8 mouse cellular contexts compared by ENCODE assay signal in the genomic region with DNA sequence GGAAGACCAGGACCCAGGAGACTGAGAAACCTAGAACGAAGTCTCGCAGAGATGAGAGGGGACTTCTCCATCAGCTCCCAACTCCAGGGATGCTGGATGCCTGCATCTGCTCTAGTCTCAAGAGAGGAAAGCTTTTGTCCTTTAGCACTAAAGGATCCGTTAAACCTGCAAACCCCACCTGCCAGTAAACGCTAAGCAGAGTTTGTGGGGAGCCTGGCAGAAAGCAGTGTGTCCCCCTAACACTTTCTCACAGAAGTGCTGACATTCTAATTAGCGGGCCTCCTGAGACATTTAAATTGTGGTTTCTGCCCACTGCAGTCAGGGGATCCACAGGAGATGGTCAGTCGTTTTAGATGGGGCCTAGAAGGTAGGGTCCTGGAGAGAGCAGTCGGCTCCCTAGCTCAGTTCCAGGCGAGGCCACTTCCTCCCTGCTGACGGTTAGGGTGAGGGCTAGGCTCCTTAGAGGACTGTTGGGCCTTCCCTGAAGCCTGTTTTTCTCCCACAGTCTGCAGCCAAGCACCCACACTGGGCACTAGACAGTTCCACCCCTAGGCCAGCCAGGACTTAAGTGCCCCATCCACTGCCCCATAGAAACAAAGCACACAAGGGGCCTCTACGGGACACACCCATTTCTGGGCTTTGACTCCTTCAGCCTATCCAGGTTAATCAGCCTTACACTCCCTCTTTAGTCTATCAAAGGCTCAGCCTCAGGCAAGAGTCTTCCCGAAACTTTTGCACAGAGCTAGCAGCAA. TPM values are rescaled to one million over a fixed set of nuclear protein-coding genes. Genes with fewer than 3 reads are reported as not detected.
DNase-seq lines count a peak whose midpoint lies in the region; ATAC-seq and TF ChIP-seq lines count a peak whose summit lies in the region.
"Had no signal": no experiment of that assay in that cellular context is flagged by ENCODE, and none has a peak within 500 bp of the region (broad histone marks: within the 10 kb centered on the region; RNA-seq: fewer than 3 reads in every experiment).

No protein-coding gene starts in this region.

- ATAC-seq in lung, embryonic 14.5 days (ENCODE audit: insufficient read depth): no peak
- 0 out of 2 replicates have a peak, but pooled peaks have one; percentile 20 for ATAC-seq in stomach, embryonic 15.5 days (ENCODE audit: insufficient read depth, low FRiP score, low read depth)
- no peak for ATAC-seq in inflammation-experienced regulatory T-cells, adult 6 months

- peak overlapping the region; percentile 81 for H3K4me3 ChIP-seq in left cerebral cortex, adult 2 months
- H3K4me3 ChIP-seq in hindbrain, embryonic 10.5 days: peak overlapping the region; percentile 75
- peak overlapping the region; percentile 60 for H3K4me3 ChIP-seq in lung, embryonic 14.5 days (ENCODE audit: low read depth, low read length)
- peak overlapping the region; percentile 56 for H3K4me3 ChIP-seq in stomach, embryonic 15.5 days (replicated peaks)

- intact Hi-C loops in left cerebral cortex, adult 2 months (cut with DNase I): no loop called here
- intact Hi-C loops in left cerebral cortex, postnatal 14 days (cut with DNase I): loop anchor here (5.0 kb wide), 1 partner anchor 84 kb away; no protein-coding TSS in a partner anchor

- H3K27me3 ChIP-seq in hindbrain, embryonic 10.5 days (ENCODE audit: insufficient read depth, poor library complexity, severe bottlenecking): peaks cover 90% of the 10 kb centered on the region
- peaks cover 37% of the 10 kb centered on the region for H3K27me3 ChIP-seq in lung, embryonic 14.5 days (ENCODE audit: insufficient read depth, low read length)
- H3K27me3 ChIP-seq in stomach, embryonic 15.5 days (replicated peaks): peaks cover 26% of the 10 kb centered on the region

- no peaks in the 10 kb centered on the region for H3K36me3 ChIP-seq in hindbrain, embryonic 10.5 days
- H3K36me3 ChIP-seq in lung, embryonic 14.5 days (ENCODE audit: insufficient read depth): no peaks in the 10 kb centered on the region
- no peaks in the 10 kb centered on the region for H3K36me3 ChIP-seq in stomach, embryonic 15.5 days

- 22% methylated on average over 11 of the region's 11 CpGs for whole genome bisulfite sequencing in hindbrain, embryonic 10.5 days
- 26% methylated on average over 11 of the region's 11 CpGs for WGBS in lung, embryonic 14.5 days
- 44% methylated on average over 11 of the region's 11 CpGs for WGBS in stomach, embryonic 15.5 days

- peaks cover 21% of the 10 kb centered on the region for H3K4me1 ChIP-seq in hindbrain, embryonic 10.5 days (replicated peaks)
- peaks cover 6% of the 10 kb centered on the region; the same call in 1 of the 2 replicates for H3K4me1 ChIP-seq in lung, embryonic 14.5 days (ENCODE audit: insufficient read depth)
- H3K4me1 ChIP-seq in stomach, embryonic 15.5 days: peaks cover 27% of the 10 kb centered on the region

- no peak overlapping the region for H3K9ac ChIP-seq in lung, embryonic 14.5 days
- no peak overlapping the region for H3K9ac ChIP-seq in stomach, embryonic 15.5 days

- DNase-seq in left cerebral cortex, adult 2 months (ENCODE audit: extremely low spot score in 1 of 2, low spot score in 2 of 2): no peak
- DNase-seq in left cerebral cortex, postnatal 14 days (ENCODE audit: low spot score in 2 of 2): no peak
- DNase-seq in hindbrain, embryonic 10.5 days (ENCODE audit: low spot score): no peak
- no peak for DNase-seq in lung, embryonic 14.5 days
- no peak for DNase-seq in gastrocnemius, postnatal 10 days

- no peaks in the 10 kb centered on the region for H3K9me3 ChIP-seq in hindbrain, embryonic 10.5 days
- no peaks in the 10 kb centered on the region for H3K9me3 ChIP-seq in lung, embryonic 14.5 days (ENCODE audit: low read depth, low read length)
- no peaks in the 10 kb centered on the region for H3K9me3 ChIP-seq in stomach, embryonic 15.5 days

- peak overlapping the region; percentile 90 for H3K27ac ChIP-seq in left cerebral cortex, adult 2 months
- H3K27ac ChIP-seq in hindbrain, embryonic 10.5 days: peak overlapping the region; percentile 84
- H3K27ac ChIP-seq in lung, embryonic 14.5 days (ENCODE audit: low read depth): no peak overlapping the region
- no peak overlapping the region for H3K27ac ChIP-seq in stomach, embryonic 15.5 days

- peak overlapping the region; percentile 98 for H3K4me2 ChIP-seq in lung, embryonic 14.5 days
- H3K4me2 ChIP-seq in stomach, embryonic 15.5 days: peak overlapping the region; percentile 97

- no peak for TF ChIP-seq CTCF in left cerebral cortex, adult 2 months (IDR thresholded peaks at IDR 0.05)
- no peak for TF ChIP-seq CTCF in lung, embryonic 14.5 days (IDR thresholded peaks at IDR 0.05; ENCODE audit: low read depth)

RNA-seq across cellular contexts. Expression of gene Pitpnm3, which starts 0.8 kb away (rescaled TPM):
- 10 to 100 TPM; 88.9 to 92.4 TPM for total RNA-seq in left cerebral cortex, adult 2 months (2021)
- 10 to 100 TPM; 56.9 to 61.3 TPM for total RNA-seq in left cerebral cortex, postnatal 14 days (2021)
- polyA plus RNA-seq in hindbrain, embryonic 10.5 days (2016; fragmentation: Nextera tagmentation; extraction: Ambion mirVana): 0.20 and 0.31 TPM in 2 replicates
- 0.89 and 1.0 TPM in 2 replicates for polyA plus RNA-seq in lung, embryonic 14.5 days (2014; fragmentation: Nextera tagmentation; extraction: Ambion mirVana)
- 0.53 and 0.64 TPM in 2 replicates for polyA plus RNA-seq in stomach, embryonic 15.5 days (2015; fragmentation: Nextera tagmentation; extraction: Ambion mirVana)
- total RNA-seq in gastrocnemius, postnatal 10 days (2021): 1 to 10 TPM; 2.2 to 2.5 TPM
- polyA plus RNA-seq in inflammation-experienced regulatory T-cells, adult 6 months (2017; shearing (Covaris generic)): not detected
- total RNA-seq: monocyte, adult 5-6 weeks had no signal

Comparison
In these comparisons a context has a peak if more than half of its experiments do, and no peak if none do; other contexts are left out.
1. H3K27ac ChIP-seq: peak in left cerebral cortex, adult 2 months (single experiment) and hindbrain, embryonic 10.5 days (single experiment); none in lung, embryonic 14.5 days (single experiment) and stomach, embryonic 15.5 days (single experiment).
2. Peak in every context shown above with its lines, with median percentiles within 50 percentile points of each other: H3K4me3 ChIP-seq.